In genomic region chr4:142277481-142278196, GRCm38 (mm10) we compare ENCODE assay signal across 8 mouse cellular contexts. TPM values are rescaled to one million over a fixed set of nuclear protein-coding genes. Genes with fewer than 3 reads are reported as not detected.
DNase-seq lines count a peak whose midpoint lies in the region; ATAC-seq and TF ChIP-seq lines count a peak whose summit lies in the region.

No protein-coding gene starts in this region.

- H3K9ac ChIP-seq in forebrain, postnatal 0 days, result no peak overlapping the region
- no peak overlapping the region for H3K9ac ChIP-seq in stomach, embryonic 16.5 days (ENCODE audit: low read length)

- peak overlapping the region; percentile 24 for H3K4me2 ChIP-seq in forebrain, postnatal 0 days (ENCODE audit: low read depth)
- peak overlapping the region; percentile 16; the same call in 1 of the 2 replicates for H3K4me2 ChIP-seq in stomach, embryonic 16.5 days (ENCODE audit: low read depth, low read length)

- no peaks in the 10 kb centered on the region for H3K36me3 ChIP-seq in forebrain, postnatal 0 days (ENCODE audit: insufficient read depth)
- no peaks in the 10 kb centered on the region for H3K36me3 ChIP-seq in stomach, embryonic 16.5 days (ENCODE audit: control insufficient read depth, insufficient read depth, low read length)

- no peak for TF ChIP-seq CTCF in brain, embryonic 14.5 days (IDR thresholded peaks at IDR 0.05; ENCODE audit: borderline replicate concordance, extremely low read depth, insufficient read depth, insufficient read length)
- no peak for TF ChIP-seq CTCF in forebrain, postnatal 0 days (IDR thresholded peaks at IDR 0.05; ENCODE audit: low read depth)

- H3K27me3 ChIP-seq in forebrain, postnatal 0 days (ENCODE audit: insufficient read depth, low read length), result no peaks in the 10 kb centered on the region
- no peaks in the 10 kb centered on the region for H3K27me3 ChIP-seq in stomach, embryonic 16.5 days (ENCODE audit: control insufficient read depth, insufficient read depth, low read length)

- 0 out of 2 replicates have a peak, but pooled peaks have one; percentile 21 for ATAC-seq in forebrain, postnatal 0 days
- peak; percentile 76; the same call in 1 of the 2 replicates for ATAC-seq in stomach, embryonic 16.5 days (ENCODE audit: insufficient read depth, low FRiP score)

- no peak for TF ChIP-seq POLR2A in brain, embryonic 14.5 days (IDR thresholded peaks at IDR 0.05; ENCODE audit: borderline replicate concordance, extremely low read depth, insufficient read depth, insufficient read length, poor library complexity, severe bottlenecking)

- no peaks in the 10 kb centered on the region for H3K9me3 ChIP-seq in forebrain, postnatal 0 days (ENCODE audit: low read length)
- H3K9me3 ChIP-seq in stomach, embryonic 16.5 days (replicated peaks; ENCODE audit: control insufficient read depth, low read length), result no peaks in the 10 kb centered on the region

- H3K27ac ChIP-seq in forebrain, postnatal 0 days (ENCODE audit: low read depth, low read length), result no peak overlapping the region
- no peak overlapping the region for H3K27ac ChIP-seq in stomach, embryonic 16.5 days (ENCODE audit: low read length)

- DNase-seq in gastrocnemius, postnatal 14 days, result peak; percentile 34
- DNase-seq in gastrocnemius, adult 8-10 months (ENCODE audit: low spot score in 2 of 2), result no peak
- peak; percentile 90 for DNase-seq in brain, embryonic 14.5 days (ENCODE audit: low read depth)
- DNase-seq in forebrain, postnatal 0 days, result no peak
- peak; percentile 73 for DNase-seq in kidney, postnatal 14 days
- no peak for DNase-seq in spleen, postnatal 4 days (ENCODE audit: low spot score in 2 of 2)
- DNase-seq in spleen, postnatal 36 days (ENCODE audit: low spot score in 2 of 2), result no peak

- 30% methylated on average over 20 of the region's 20 CpGs for WGBS in forebrain, postnatal 0 days
- 21% methylated on average over 19 of the region's 20 CpGs for WGBS in stomach, embryonic 16.5 days

- intact Hi-C loops in gastrocnemius, postnatal 14 days (cut with DNase I; ENCODE audit: low total_unique reads), result no loop called here

- H3K4me1 ChIP-seq in forebrain, postnatal 0 days (ENCODE audit: insufficient read depth), result peaks cover 5% of the 10 kb centered on the region
- no peaks in the 10 kb centered on the region for H3K4me1 ChIP-seq in stomach, embryonic 16.5 days (ENCODE audit: control insufficient read depth, insufficient read depth, low read length)

- no peak overlapping the region for H3K4me3 ChIP-seq in forebrain, postnatal 0 days (ENCODE audit: low read depth, low read length)
- H3K4me3 ChIP-seq in stomach, embryonic 16.5 days (replicated peaks; ENCODE audit: low read length), result no peak overlapping the region

RNA-seq across cellular contexts. Expression of gene Kazn, which starts 38.4 kb away (rescaled TPM):
- total RNA-seq in gastrocnemius, postnatal 14 days (2021), result 1 to 10 TPM; 3.3 to 6.7 TPM
- 1 to 10 TPM; 1.3 to 1.9 (median 1.7) TPM for total RNA-seq in gastrocnemius, adult 8-10 months (2022)
- polyA plus RNA-seq in brain, embryonic 14.5 days (2012; rRNA removed), result 38.3 and 61.2 TPM in 2 replicates
- total RNA-seq in forebrain, postnatal 0 days (2014; rRNA removed), result 48.4 and 56.4 TPM in 2 replicates
- 15.1 and 18.7 TPM in 2 replicates for polyA plus RNA-seq in forebrain, postnatal 0 days (2015; fragmentation: Nextera tagmentation; extraction: Ambion mirVana)
- polyA plus RNA-seq in stomach, embryonic 16.5 days (2015; fragmentation: Nextera tagmentation; extraction: Ambion mirVana), result 13.2 and 13.4 TPM in 2 replicates

Comparison
In these comparisons a context has a peak if more than half of its experiments do, and no peak if none do; other contexts are left out.
1. DNase-seq: peak in gastrocnemius, postnatal 14 days (single experiment), brain, embryonic 14.5 days (single experiment) and kidney, postnatal 14 days (single experiment); none in gastrocnemius, adult 8-10 months (0 of 2), forebrain, postnatal 0 days (single experiment), spleen, postnatal 4 days (0 of 2) and spleen, postnatal 36 days (0 of 2).